Mouse (Mus musculus): ENCODE results near the gene Gdf2. TPM values are rescaled to one million over a fixed set of nuclear protein-coding genes. Genes with fewer than 3 reads are reported as not detected.

The Gdf2 gene
- total and polyA plus RNA-seq, 3 experiments, result 0.10 to 0.34 (median 0.16) TPM

DNA sequence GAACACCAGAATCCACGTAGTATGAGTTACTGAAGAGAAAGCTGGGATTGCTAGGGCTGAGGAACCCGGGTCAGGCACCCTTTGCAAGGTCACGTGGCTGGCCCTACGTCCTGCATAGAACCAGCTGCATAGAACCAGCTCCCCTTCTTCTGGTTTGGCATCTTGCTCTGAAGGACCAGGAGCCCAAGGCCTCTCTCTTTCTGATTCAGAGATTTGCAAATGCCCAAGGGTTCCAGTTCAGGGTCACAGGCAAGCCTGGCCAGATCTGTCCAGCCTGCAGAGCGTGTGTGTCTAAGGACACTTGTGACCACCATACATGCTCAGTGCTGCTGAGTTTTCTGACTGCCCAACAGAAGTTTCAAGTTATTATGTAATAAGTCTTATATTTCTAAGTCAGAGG lies 1.4 kb downstream of the Gdf2 start:
- Histone ChIP-seq H3K9ac (ENCODE audit: low read depth, low read length) (no peak overlapping the region), H3K4me3 (no peak overlapping the region), H3K4me1 (ENCODE audit: control insufficient read depth, insufficient read depth, low read length) (no peaks in the 10 kb centered on the region), H3K79me2 (replicated peaks; ENCODE audit: control insufficient read depth, insufficient read depth, low read length) (no peaks in the 10 kb centered on the region), H3K27ac (no peak overlapping the region), H3K27me3 (ENCODE audit: control insufficient read depth, insufficient read depth, low read length) (no peaks in the 10 kb centered on the region), H3K36me3 (ENCODE audit: control insufficient read depth, insufficient read depth, low read length) (no peaks in the 10 kb centered on the region)
- TF ChIP-seq EP300 (IDR thresholded peaks at IDR 0.05; ENCODE audit: insufficient read depth, low read depth, low read length) (no peak), CTCF (IDR thresholded peaks at IDR 0.05) (no peak), POLR2A (IDR thresholded peaks at IDR 0.05; ENCODE audit: insufficient read depth, low read depth, low read length) (no peak)
- intact Hi-C loops (cut with DNase I), result no loop called here
- no peak for DNase-seq
- WGBS, result 75% methylated on average over 5 of the region's 5 CpGs

DNA sequence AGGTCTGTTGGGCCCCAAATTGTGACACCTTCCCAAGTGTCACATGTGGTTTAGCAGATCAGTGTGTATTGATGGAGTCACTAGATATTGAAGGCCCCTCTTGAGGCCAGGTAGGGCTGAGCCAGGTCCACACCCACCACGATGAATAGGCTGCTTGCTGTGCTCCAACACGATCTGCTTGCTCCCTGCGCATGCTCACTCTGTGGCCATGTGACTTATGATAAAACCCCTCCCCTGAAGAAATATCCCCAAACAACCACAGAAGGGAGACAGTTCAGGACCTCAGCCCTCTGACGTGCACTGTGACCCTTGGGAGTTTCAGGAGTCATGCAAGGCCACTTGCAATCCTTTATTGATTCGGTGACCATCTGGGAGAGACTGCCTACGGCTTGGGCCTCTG lies 5.3 kb downstream of the Gdf2 start:
- 75% methylated on average over 6 of the region's 6 CpGs for WGBS
- no peaks in the 10 kb centered on the region for H3K79me2 ChIP-seq (replicated peaks; ENCODE audit: control insufficient read depth, insufficient read depth, low read length)
- H3K4me1 ChIP-seq (ENCODE audit: control insufficient read depth, insufficient read depth, low read length), result no peaks in the 10 kb centered on the region
- H3K36me3 ChIP-seq (ENCODE audit: control insufficient read depth, insufficient read depth, low read length), result no peaks in the 10 kb centered on the region
- no peak overlapping the region for H3K9ac ChIP-seq (ENCODE audit: low read depth, low read length)
- intact Hi-C loops (cut with DNase I), result no loop called here
- TF ChIP-seq EP300 (IDR thresholded peaks at IDR 0.05; ENCODE audit: insufficient read depth, low read depth, low read length) (no peak), POLR2A (IDR thresholded peaks at IDR 0.05; ENCODE audit: insufficient read depth, low read depth, low read length) (no peak), CTCF (IDR thresholded peaks at IDR 0.05) (no peak)
- no peaks in the 10 kb centered on the region for H3K27me3 ChIP-seq (ENCODE audit: control insufficient read depth, insufficient read depth, low read length)
- no peak for DNase-seq
- H3K27ac ChIP-seq, result no peak overlapping the region
- no peak overlapping the region for H3K4me3 ChIP-seq

DNA sequence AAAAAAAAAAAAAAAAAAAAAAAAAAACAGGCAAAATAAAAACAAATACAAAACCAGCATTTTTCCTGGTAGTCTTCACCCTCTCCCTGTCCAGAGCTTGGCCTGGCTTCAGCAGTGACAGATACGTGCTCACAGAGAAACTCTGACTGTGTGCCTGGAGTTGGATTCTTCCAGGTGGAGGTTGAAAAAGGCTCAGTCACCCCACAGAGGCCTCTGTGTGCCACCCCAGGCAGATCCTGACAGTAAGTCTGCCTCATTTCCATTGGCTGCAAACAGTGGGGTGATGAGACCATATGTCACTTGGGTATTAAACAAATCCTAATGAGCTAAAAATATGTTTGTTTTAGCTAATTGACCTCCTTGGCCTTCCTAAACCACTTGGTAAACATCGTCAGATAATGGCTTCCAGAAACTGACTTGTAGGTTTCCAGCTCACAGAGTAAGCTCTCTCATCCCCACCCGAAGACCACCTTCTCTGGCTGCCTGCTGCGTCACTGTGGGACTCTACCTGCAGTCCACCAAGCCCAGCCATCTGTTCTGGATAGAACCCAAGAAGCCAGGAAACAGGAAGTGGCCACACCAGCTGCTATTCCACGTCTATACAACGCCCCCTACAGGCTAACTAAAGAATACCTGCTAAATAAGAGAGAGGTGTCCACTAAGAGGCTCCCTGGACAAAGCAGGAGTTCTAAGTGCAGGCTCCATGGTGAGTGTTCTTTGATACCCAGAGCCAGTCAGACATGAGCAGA lies 11.6 kb downstream of the Gdf2 start:
- no peak for DNase-seq
- Histone ChIP-seq H3K9ac (ENCODE audit: low read depth, low read length) (no peak overlapping the region), H3K4me3 (no peak overlapping the region), H3K27me3 (ENCODE audit: control insufficient read depth, insufficient read depth, low read length) (no peaks in the 10 kb centered on the region), H3K79me2 (replicated peaks; ENCODE audit: control insufficient read depth, insufficient read depth, low read length) (no peaks in the 10 kb centered on the region), H3K36me3 (ENCODE audit: control insufficient read depth, insufficient read depth, low read length) (no peaks in the 10 kb centered on the region), H3K27ac (no peak overlapping the region), H3K4me1 (ENCODE audit: control insufficient read depth, insufficient read depth, low read length) (no peaks in the 10 kb centered on the region)
- TF ChIP-seq EP300 (IDR thresholded peaks at IDR 0.05; ENCODE audit: insufficient read depth, low read depth, low read length), result no peak
- TF ChIP-seq CTCF (IDR thresholded peaks at IDR 0.05), result no peak
- TF ChIP-seq POLR2A (IDR thresholded peaks at IDR 0.05; ENCODE audit: insufficient read depth, low read depth, low read length), result no peak
- WGBS, result 52% methylated on average over 6 of the region's 6 CpGs
- intact Hi-C loops (cut with DNase I), result loop anchor here (10.0 kb wide), 1 partner anchor 252 kb away; the partner anchor contains the start of gene Gprin2

DNA sequence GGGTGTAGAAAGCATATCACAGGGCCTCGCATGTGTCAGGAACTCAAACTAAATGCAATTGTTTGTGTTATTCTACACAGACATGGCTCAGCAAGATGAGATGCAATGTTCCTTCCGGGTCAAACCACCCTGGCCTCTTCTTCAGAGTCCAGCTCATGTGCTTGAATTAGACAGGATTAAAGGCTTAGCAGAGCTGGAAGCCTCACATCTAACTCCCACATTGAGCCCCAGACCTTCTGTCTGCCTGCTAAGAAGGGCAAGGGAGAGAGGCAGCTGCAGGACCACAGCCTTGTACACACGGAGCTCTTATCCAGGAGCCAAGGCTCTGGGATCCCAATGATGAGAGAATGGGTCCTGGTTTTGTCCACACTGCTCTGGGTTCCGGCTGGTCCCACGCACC lies 12.9 kb downstream of the Gdf2 start, which contains the start of gene Rbp3:
Gene Rbp3 (plus strand): TSS at position 243 of the 400 bp plus-strand sequence.
- H3K27me3 ChIP-seq (ENCODE audit: control insufficient read depth, insufficient read depth, low read length), result no peaks in the 10 kb centered on the region
- no peak within 1 kb of the TSS for H3K9ac ChIP-seq (ENCODE audit: low read depth, low read length)
- no peak within 1 kb of the TSS for H3K27ac ChIP-seq
- no peaks in the 10 kb centered on the region for H3K36me3 ChIP-seq (ENCODE audit: control insufficient read depth, insufficient read depth, low read length)
- 85% methylated on average over 5 of the region's 5 CpGs for whole genome bisulfite sequencing
- H3K4me1 ChIP-seq (ENCODE audit: control insufficient read depth, insufficient read depth, low read length), result no peaks in the 10 kb centered on the region
- no peak within 1 kb of the TSS for H3K4me3 ChIP-seq
- H3K79me2 ChIP-seq (replicated peaks; ENCODE audit: control insufficient read depth, insufficient read depth, low read length), result no peaks in the 10 kb centered on the region
- intact Hi-C loops (cut with DNase I), result loop anchor here (10.0 kb wide), 1 partner anchor 251 kb away; the partner anchor contains the start of gene Gprin2
- no peak for DNase-seq
- no peak for TF ChIP-seq POLR2A (IDR thresholded peaks at IDR 0.05; ENCODE audit: insufficient read depth, low read depth, low read length)
- TF ChIP-seq EP300 (IDR thresholded peaks at IDR 0.05; ENCODE audit: insufficient read depth, low read depth, low read length), result no peak
- no peak for TF ChIP-seq CTCF (IDR thresholded peaks at IDR 0.05)

DNA sequence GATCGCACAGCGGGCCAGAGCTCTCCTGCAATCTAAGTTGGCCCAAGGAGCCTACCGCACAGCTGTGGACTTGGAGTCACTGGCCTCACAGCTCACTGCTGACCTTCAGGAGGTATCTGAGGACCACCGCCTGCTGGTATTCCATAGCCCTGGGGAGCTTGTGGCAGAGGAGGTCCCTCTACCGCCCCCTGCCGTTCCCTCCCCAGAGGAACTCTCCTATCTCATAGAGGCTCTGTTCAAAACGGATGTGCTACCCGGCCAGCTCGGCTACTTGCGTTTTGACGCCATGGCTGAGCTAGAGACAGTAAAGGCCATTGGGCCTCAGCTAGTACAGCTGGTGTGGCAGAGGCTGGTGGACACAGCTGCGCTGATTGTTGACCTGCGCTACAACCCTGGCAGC lies 15.2 kb downstream of the Gdf2 start:
- Histone ChIP-seq H3K27ac (no peak overlapping the region), H3K4me1 (ENCODE audit: control insufficient read depth, insufficient read depth, low read length) (no peaks in the 10 kb centered on the region), H3K79me2 (replicated peaks; ENCODE audit: control insufficient read depth, insufficient read depth, low read length) (no peaks in the 10 kb centered on the region), H3K4me3 (no peak overlapping the region), H3K36me3 (ENCODE audit: control insufficient read depth, insufficient read depth, low read length) (no peaks in the 10 kb centered on the region), H3K27me3 (ENCODE audit: control insufficient read depth, insufficient read depth, low read length) (no peaks in the 10 kb centered on the region), H3K9ac (ENCODE audit: low read depth, low read length) (no peak overlapping the region)
- intact Hi-C loops (cut with DNase I), result loop anchor here (5.0 to 10.0 kb wide), 2 partner anchors 151 to 249 kb away; partner anchors contain the start of gene Gprin2
- no peak for DNase-seq
- 66% methylated on average over 13 of the region's 13 CpGs for WGBS
- TF ChIP-seq CTCF (IDR thresholded peaks at IDR 0.05) (peak; percentile 21), EP300 (IDR thresholded peaks at IDR 0.05; ENCODE audit: insufficient read depth, low read depth, low read length) (no peak)

DNA sequence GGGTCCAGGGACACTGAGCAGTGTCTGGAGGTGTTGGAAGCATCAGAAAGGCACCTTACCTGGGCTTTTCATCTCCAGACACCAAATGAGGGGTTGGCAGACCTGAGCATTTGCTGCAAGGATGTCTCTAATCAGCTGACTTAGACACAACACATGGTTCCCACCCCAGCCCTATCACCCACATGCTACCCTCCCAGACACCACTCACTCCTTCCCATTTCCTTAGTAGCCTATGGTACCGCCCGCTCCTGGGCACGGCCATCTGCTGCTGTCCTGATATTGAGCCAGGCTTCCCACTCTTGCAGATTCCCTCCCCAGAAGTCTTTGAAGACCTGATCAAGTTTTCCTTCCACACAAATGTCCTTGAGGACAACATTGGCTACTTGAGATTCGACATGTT lies 17.3 kb downstream of the Gdf2 start:
- intact Hi-C loops (cut with DNase I), result loop anchor here (5.0 to 10.0 kb wide), 2 partner anchors 149 to 247 kb away; partner anchors contain the start of gene Gprin2
- WGBS, result 57% methylated on average over 4 of the region's 4 CpGs
- no peak overlapping the region for H3K27ac ChIP-seq

More for the DNA sequence above, 17.3 kb downstream of the Gdf2 start:
- no peak overlapping the region for H3K9ac ChIP-seq (ENCODE audit: low read depth, low read length)
- no peak for DNase-seq
- H3K27me3 ChIP-seq (ENCODE audit: control insufficient read depth, insufficient read depth, low read length), result no peaks in the 10 kb centered on the region
- no peaks in the 10 kb centered on the region for H3K36me3 ChIP-seq (ENCODE audit: control insufficient read depth, insufficient read depth, low read length)
- H3K79me2 ChIP-seq (replicated peaks; ENCODE audit: control insufficient read depth, insufficient read depth, low read length), result no peaks in the 10 kb centered on the region
- no peak for TF ChIP-seq POLR2A (IDR thresholded peaks at IDR 0.05; ENCODE audit: insufficient read depth, low read depth, low read length)
- no peak for TF ChIP-seq EP300 (IDR thresholded peaks at IDR 0.05; ENCODE audit: insufficient read depth, low read depth, low read length)
- TF ChIP-seq CTCF (IDR thresholded peaks at IDR 0.05), result no peak
- no peak overlapping the region for H3K4me3 ChIP-seq
- H3K4me1 ChIP-seq (ENCODE audit: control insufficient read depth, insufficient read depth, low read length), result no peaks in the 10 kb centered on the region
